Mouse (Mus musculus) 416B (cell line): Measurements from ENCODE around the gene Slit3.

Experiments used
- DNase-seq: peaks from one replicate; pipeline ENCODE4 v3.0.0; 2011; ENCODE audit warnings: low read depth

Slit3 gene

GRCm38 (mm10) chr11:35275300-35275699 is 154.3 kb downstream of the Slit3 start:
- DNase-seq, result no peak

- DNase-seq, result no peak
Measured at GRCm38 (mm10) chr11:35276001-35276400, 155.0 kb downstream of the Slit3 start.

- no peak for DNase-seq
Measured at GRCm38 (mm10) chr11:35278128-35278769, 157.2 kb downstream of the Slit3 start.

GRCm38 (mm10) chr11:35280826-35281225 is 159.8 kb downstream of the Slit3 start:
- DNase-seq, result no peak

GRCm38 (mm10) chr11:35282001-35282632 is 161.1 kb downstream of the Slit3 start:
- no peak for DNase-seq

- no peak for DNase-seq
Measured at GRCm38 (mm10) chr11:35282825-35283571, 162.0 kb downstream of the Slit3 start.

- no peak for DNase-seq
Measured at GRCm38 (mm10) chr11:35283767-35284166, 162.7 kb downstream of the Slit3 start.

- no peak for DNase-seq
Measured at GRCm38 (mm10) chr11:35286578-35287390, 165.8 kb downstream of the Slit3 start.

GRCm38 (mm10) chr11:35288056-35288455 is 167.0 kb downstream of the Slit3 start:
- DNase-seq, result no peak

GRCm38 (mm10) chr11:35288761-35289278 is 167.8 kb downstream of the Slit3 start:
- no peak for DNase-seq

GRCm38 (mm10) chr11:35292228-35292747 is 171.3 kb downstream of the Slit3 start:
- no peak for DNase-seq

- DNase-seq, result no peak
Measured at GRCm38 (mm10) chr11:35293197-35293596, 172.2 kb downstream of the Slit3 start.

GRCm38 (mm10) chr11:35294670-35295069 is 173.6 kb downstream of the Slit3 start:
- no peak for DNase-seq

GRCm38 (mm10) chr11:35295162-35295799 is 174.3 kb downstream of the Slit3 start:
- DNase-seq, result no peak

GRCm38 (mm10) chr11:35296803-35297202 is 175.8 kb downstream of the Slit3 start:
- DNase-seq, result no peak

GRCm38 (mm10) chr11:35297319-35297718 is 176.3 kb downstream of the Slit3 start:
- no peak for DNase-seq

GRCm38 (mm10) chr11:35298526-35298925 is 177.5 kb downstream of the Slit3 start:
- DNase-seq, result no peak

- no peak for DNase-seq
Measured at GRCm38 (mm10) chr11:35299857-35300375, 178.9 kb downstream of the Slit3 start.

GRCm38 (mm10) chr11:35302272-35302671 is 181.2 kb downstream of the Slit3 start:
- no peak for DNase-seq

- no peak for DNase-seq
Measured at GRCm38 (mm10) chr11:35304216-35304975, 183.4 kb downstream of the Slit3 start.
